Mouse (Mus musculus): ENCODE results near the gene Epb41l4b. TPM values are rescaled to one million over a fixed set of nuclear protein-coding genes. Genes with fewer than 3 reads are reported as not detected.

Gene Epb41l4b
- polyA plus RNA-seq, 1 experiment: 10.7 TPM

DNA sequence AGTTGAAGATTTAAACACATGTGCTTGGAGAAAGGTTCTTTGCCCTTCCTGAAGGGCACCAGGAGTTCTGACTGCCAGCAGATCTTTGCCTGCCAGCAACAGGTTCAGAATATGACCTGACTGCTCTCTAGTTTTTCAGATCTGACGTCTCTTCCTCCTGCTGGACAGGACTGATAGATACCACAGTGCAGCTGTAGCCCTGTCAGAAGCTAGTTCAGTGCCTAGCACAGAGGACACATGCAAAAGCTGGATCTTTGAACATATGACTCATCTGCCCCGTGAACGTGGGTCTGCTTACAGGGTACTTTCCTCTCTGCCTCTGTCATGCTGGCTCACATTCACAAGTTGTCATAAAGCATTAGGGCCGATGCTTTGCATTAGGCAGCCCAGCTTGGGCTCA is 199.0 kb downstream of the Epb41l4b start:
- no peak for DNase-seq
- H3K4me1 ChIP-seq (replicated peaks; ENCODE audit: control insufficient read depth, insufficient read depth, low read length): peaks cover 6% of the 10 kb centered on the region
- H3K36me3 ChIP-seq (ENCODE audit: control insufficient read depth, insufficient read depth, low read length): no peaks in the 10 kb centered on the region
- H3K4me3 ChIP-seq (ENCODE audit: control insufficient read depth, insufficient read depth, low read length): no peak overlapping the region
- no peaks in the 10 kb centered on the region for H3K27me3 ChIP-seq (ENCODE audit: control insufficient read depth, insufficient read depth, low read length)
- H3K27ac ChIP-seq (ENCODE audit: control insufficient read depth, insufficient read depth, low read length): no peak overlapping the region
- no peak for TF ChIP-seq POLR2A (IDR thresholded peaks at IDR 0.05; ENCODE audit: control insufficient read depth, extremely low read depth, insufficient read depth, low read length, poor library complexity)
- WGBS: 83% methylated on average over 4 of the region's 4 CpGs

DNA sequence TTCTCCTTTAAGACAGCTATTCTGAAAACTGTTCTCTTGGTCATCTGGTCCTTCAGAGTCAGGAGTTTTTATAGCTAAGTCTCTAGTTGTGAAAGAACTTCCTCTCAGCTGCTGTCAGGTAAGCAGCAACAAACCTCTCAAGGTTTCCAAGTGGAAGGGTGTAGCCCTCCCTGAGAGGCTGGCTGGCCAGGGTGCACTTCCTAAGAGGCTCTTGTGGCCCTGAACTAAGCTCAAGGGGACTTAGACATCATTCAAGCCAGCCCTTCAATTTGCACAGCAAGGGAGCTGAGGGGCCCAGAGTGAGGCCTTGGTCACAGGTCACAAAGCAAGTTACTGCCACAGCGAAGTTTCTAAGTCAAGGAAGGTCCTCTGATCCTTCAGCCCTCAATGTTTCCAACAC is 200.0 kb downstream of the Epb41l4b start:
- TF ChIP-seq CTCF (IDR thresholded peaks at IDR 0.05; ENCODE audit: borderline replicate concordance, control insufficient read depth, extremely low read depth, insufficient read depth, low read length, poor library complexity) (no peak), POLR2A (IDR thresholded peaks at IDR 0.05; ENCODE audit: control insufficient read depth, extremely low read depth, insufficient read depth, low read length, poor library complexity) (no peak)
- Histone ChIP-seq H3K4me3 (ENCODE audit: control insufficient read depth, insufficient read depth, low read length) (no peak overlapping the region), H3K4me1 (replicated peaks; ENCODE audit: control insufficient read depth, insufficient read depth, low read length) (0 out of 2 replicates have a peak, but pooled peaks cover 5% of the 10 kb centered on the region), H3K36me3 (ENCODE audit: control insufficient read depth, insufficient read depth, low read length) (no peaks in the 10 kb centered on the region), H3K27me3 (ENCODE audit: control insufficient read depth, insufficient read depth, low read length) (no peaks in the 10 kb centered on the region), H3K27ac (ENCODE audit: control insufficient read depth, insufficient read depth, low read length) (no peak overlapping the region)
- 89% methylated on average over 1 of the region's 1 CpGs for WGBS
- no peak for DNase-seq

DNA sequence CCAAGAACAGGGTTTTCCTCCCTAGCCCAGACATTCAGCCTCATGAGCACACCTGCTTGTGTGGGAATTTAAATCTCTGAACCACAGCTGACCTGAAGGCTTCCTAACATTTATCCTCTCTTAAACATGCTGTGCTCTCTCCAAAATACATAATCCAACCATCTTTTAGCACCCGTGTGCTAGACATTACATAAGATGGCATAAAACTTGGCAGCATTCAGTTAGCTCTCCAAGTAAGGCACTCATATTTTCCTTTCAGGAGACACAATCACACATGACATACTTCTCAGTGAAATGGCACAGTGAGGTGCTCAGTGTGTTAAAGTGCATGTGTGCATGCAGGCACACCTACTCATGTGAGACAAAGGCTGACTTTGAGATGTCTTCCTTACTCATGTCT is 200.7 kb downstream of the Epb41l4b start:
- 0 out of 2 replicates have a peak, but pooled peaks cover 5% of the 10 kb centered on the region for H3K4me1 ChIP-seq (replicated peaks; ENCODE audit: control insufficient read depth, insufficient read depth, low read length)
- WGBS: 93% methylated on average over 1 of the region's 1 CpGs

More for the DNA sequence above, 200.7 kb downstream of the Epb41l4b start:
- H3K4me3 ChIP-seq (ENCODE audit: control insufficient read depth, insufficient read depth, low read length): no peak overlapping the region
- TF ChIP-seq CTCF (IDR thresholded peaks at IDR 0.05; ENCODE audit: borderline replicate concordance, control insufficient read depth, extremely low read depth, insufficient read depth, low read length, poor library complexity) (no peak), POLR2A (IDR thresholded peaks at IDR 0.05; ENCODE audit: control insufficient read depth, extremely low read depth, insufficient read depth, low read length, poor library complexity) (no peak)
- no peaks in the 10 kb centered on the region for H3K36me3 ChIP-seq (ENCODE audit: control insufficient read depth, insufficient read depth, low read length)
- H3K27ac ChIP-seq (ENCODE audit: control insufficient read depth, insufficient read depth, low read length): no peak overlapping the region
- no peaks in the 10 kb centered on the region for H3K27me3 ChIP-seq (ENCODE audit: control insufficient read depth, insufficient read depth, low read length)
- DNase-seq: no peak

Other genes starting within 250 kb of the Epb41l4b start
- gene Tmem245, start 196.0 kb downstream of the Epb41l4b start, polyA plus RNA-seq (2012; rRNA removed): 25.9 and 27.2 TPM in 2 replicates
- gene Frrs1l, start 153.0 kb downstream of the Epb41l4b start, polyA plus RNA-seq (2012; rRNA removed): 0.03 TPM in 1 of 2 replicates, not detected in the other
- gene Ptpn3, start 158.4 kb upstream of the Epb41l4b start, polyA plus RNA-seq (2012; rRNA removed): 2.7 and 3.3 TPM in 2 replicates

Data from thymus, adult 2 months (tissue).